Mouse (Mus musculus) lung, embryonic 15.5 days (tissue): ENCODE results near the gene Prmt9. TPM values are rescaled to one million over a fixed set of nuclear protein-coding genes. Genes with fewer than 3 reads are reported as not detected.

ENCODE experiments used
- ATAC-seq: fragments of 200-750 bp; cut with Nextera tagmentation; 2 replicates; pipeline ENCODE4 v1.8.0; 2017; ENCODE audit warnings: moderate number of reproducible peaks, borderline replicate concordance; ENCODE audit not compliant: low FRiP score, low TSS enrichment; ENCODE audit errors: extremely low read depth
- H3K27ac ChIP-seq: fragments of 300-500 bp; sonication (generic); 2 replicates; pipeline ENCODE4 v1.5.1; 2015; ENCODE audit warnings: moderate library complexity, mild to moderate bottlenecking, inconsistent platforms
- H3K27me3 ChIP-seq: fragments of 300-500 bp; sonication (generic); 2 replicates; pipeline ENCODE4 v1.6.1; 2015; ENCODE audit warnings: inconsistent platforms
- H3K36me3 ChIP-seq: fragments of 300-500 bp; sonication (generic); 2 replicates; pipeline ENCODE4 v1.6.1; 2015; ENCODE audit warnings: inconsistent platforms
- H3K4me1 ChIP-seq: fragments of 300-500 bp; sonication (generic); 2 replicates; pipeline ENCODE4 v1.6.1; 2015; ENCODE audit warnings: inconsistent platforms
- H3K4me2 ChIP-seq: fragments of 300-500 bp; sonication (generic); 2 replicates; pipeline ENCODE4 v1.6.1; 2015; ENCODE audit warnings: inconsistent platforms, mild to moderate bottlenecking, moderate library complexity
- H3K4me3 ChIP-seq: fragments of 300-500 bp; sonication (generic); 2 replicates; pipeline ENCODE4 v1.5.1; 2015; ENCODE audit warnings: mild to moderate bottlenecking, inconsistent platforms
- H3K9ac ChIP-seq: fragments of 300-500 bp; sonication (generic); 2 replicates; pipeline ENCODE4 v1.6.1; 2015; ENCODE audit warnings: inconsistent platforms
- H3K9me3 ChIP-seq: fragments of 300-500 bp; sonication (generic); 2 replicates; pipeline ENCODE4 v1.6.1; 2016; ENCODE audit warnings: inconsistent platforms
- WGBS: fragments of 180-500 bp; shearing (Covaris S2); methylation state at CpG from one replicate; pipeline ENCODE4 v1.1.7; 2015; 5-methylcytosine and 5-hydroxymethylcytosine counted together
- polyA plus RNA-seq: library from polyadenylated mRNA; unstranded; fragments of >200 nt; fragmentation: Nextera tagmentation; extraction: Ambion mirVana; gene quantifications from 2 replicates; pipeline ENCODE4 v1.2.1, GENCODE M21; 2015

Prmt9 gene
- polyA plus RNA-seq, 1 experiment from 2014 or later: 19.5 TPM

GRCm38 (mm10) chr8:77536821-77537220 is 12.4 kb upstream of the Prmt9 start:
- H3K9ac ChIP-seq: no peak overlapping the region
- no peaks in the 10 kb centered on the region for H3K36me3 ChIP-seq
- H3K27ac ChIP-seq: no peak overlapping the region
- WGBS: 70% methylated on average over 12 of the region's 12 CpGs
- H3K4me3 ChIP-seq: no peak overlapping the region
- no peak overlapping the region for H3K4me2 ChIP-seq
- H3K9me3 ChIP-seq: no peaks in the 10 kb centered on the region
- H3K4me1 ChIP-seq: no peaks in the 10 kb centered on the region
- H3K27me3 ChIP-seq: no peaks in the 10 kb centered on the region
- no peak for ATAC-seq

- no peaks in the 10 kb centered on the region for H3K4me1 ChIP-seq
- no peaks in the 10 kb centered on the region for H3K27me3 ChIP-seq
- no peak overlapping the region for H3K9ac ChIP-seq
- no peaks in the 10 kb centered on the region for H3K9me3 ChIP-seq
- no peak overlapping the region for H3K27ac ChIP-seq
- no peak overlapping the region for H3K4me3 ChIP-seq
- no peak overlapping the region for H3K4me2 ChIP-seq
- ATAC-seq: no peak
- 89% methylated on average over 1 of the region's 1 CpGs for WGBS
- no peaks in the 10 kb centered on the region for H3K36me3 ChIP-seq
These were observed 10.9 kb upstream of the Prmt9 start for GRCm38 (mm10) chr8:77538256-77538655.

GRCm38 (mm10) chr8:77543152-77543777 is 5.9 kb upstream of the Prmt9 start:
- H3K9me3 ChIP-seq: no peaks in the 10 kb centered on the region
- H3K4me3 ChIP-seq: no peak overlapping the region
- 72% methylated on average over 6 of the region's 6 CpGs for WGBS
- H3K4me2 ChIP-seq: no peak overlapping the region
- no peak for ATAC-seq
- no peaks in the 10 kb centered on the region for H3K27me3 ChIP-seq
- H3K36me3 ChIP-seq: no peaks in the 10 kb centered on the region
- H3K4me1 ChIP-seq: no peaks in the 10 kb centered on the region
- H3K9ac ChIP-seq: no peak overlapping the region
- no peak overlapping the region for H3K27ac ChIP-seq

GRCm38 (mm10) chr8:77544428-77544827 is 4.8 kb upstream of the Prmt9 start:
- H3K27me3 ChIP-seq: no peaks in the 10 kb centered on the region
- no peak overlapping the region for H3K4me3 ChIP-seq
- no peaks in the 10 kb centered on the region for H3K36me3 ChIP-seq
- no peak overlapping the region for H3K4me2 ChIP-seq
- H3K27ac ChIP-seq: no peak overlapping the region
- no peaks in the 10 kb centered on the region for H3K4me1 ChIP-seq
- H3K9ac ChIP-seq: no peak overlapping the region
- H3K9me3 ChIP-seq: no peaks in the 10 kb centered on the region
- WGBS: 46% methylated on average over 3 of the region's 3 CpGs
- ATAC-seq: no peak

- 81% methylated on average over 4 of the region's 4 CpGs for WGBS
- ATAC-seq: no peak
- H3K9ac ChIP-seq: no peak overlapping the region
- no peak overlapping the region for H3K27ac ChIP-seq
- no peak overlapping the region for H3K4me2 ChIP-seq
- H3K9me3 ChIP-seq: no peaks in the 10 kb centered on the region
- H3K36me3 ChIP-seq: no peaks in the 10 kb centered on the region
- H3K27me3 ChIP-seq: no peaks in the 10 kb centered on the region
- no peak overlapping the region for H3K4me3 ChIP-seq
- no peaks in the 10 kb centered on the region for H3K4me1 ChIP-seq
These were observed 3.6 kb upstream of the Prmt9 start for GRCm38 (mm10) chr8:77545616-77546015.

GRCm38 (mm10) chr8:77549881-77550580 is 834 bp downstream of the Prmt9 start:
- Histone ChIP-seq H3K36me3 (peaks cover 31% of the 10 kb centered on the region), H3K27ac (peak overlapping the region; percentile 83; the same call in 1 of the 2 replicates), H3K9me3 (no peaks in the 10 kb centered on the region), H3K4me1 (peaks cover 4% of the 10 kb centered on the region; the same call in 1 of the 2 replicates), H3K27me3 (no peaks in the 10 kb centered on the region), H3K9ac (peak overlapping the region; percentile 94), H3K4me2 (peak overlapping the region; percentile 60), H3K4me3 (peak overlapping the region; percentile 79)
- no peak for ATAC-seq
- 14% methylated on average over 7 of the region's 7 CpGs for WGBS

GRCm38 (mm10) chr8:77552491-77552890 is 3.3 kb downstream of the Prmt9 start:
- no peaks in the 10 kb centered on the region for H3K27me3 ChIP-seq
- peaks cover 52% of the 10 kb centered on the region for H3K36me3 ChIP-seq
- H3K9me3 ChIP-seq: no peaks in the 10 kb centered on the region
- 87% methylated on average over 3 of the region's 3 CpGs for WGBS
- no peak for ATAC-seq
- no peak overlapping the region for H3K4me3 ChIP-seq
- H3K27ac ChIP-seq: no peak overlapping the region
- peaks cover 4% of the 10 kb centered on the region; the same call in 1 of the 2 replicates for H3K4me1 ChIP-seq
- H3K4me2 ChIP-seq: no peak overlapping the region
- H3K9ac ChIP-seq: no peak overlapping the region

DNA sequence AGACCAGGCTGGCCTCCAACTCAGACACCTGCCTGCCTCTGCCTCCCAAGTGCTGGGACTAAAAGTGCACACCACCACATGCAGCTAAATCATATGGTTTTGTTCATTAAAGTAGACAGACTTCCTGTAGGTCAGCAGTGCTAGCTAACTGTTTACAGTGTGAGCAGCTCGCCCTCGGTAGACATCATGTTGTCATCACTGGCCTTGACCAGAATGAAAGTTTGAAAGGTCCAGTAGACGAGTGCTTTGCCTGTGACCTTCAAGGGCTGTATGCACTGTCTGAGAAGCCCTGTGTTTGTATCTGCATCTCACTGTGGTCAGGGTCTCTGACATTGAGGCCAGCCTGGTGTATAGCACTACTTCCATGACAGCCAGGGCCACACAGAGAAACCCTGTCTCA is 12.2 kb downstream of the Prmt9 start:
- Histone ChIP-seq H3K9me3 (no peaks in the 10 kb centered on the region), H3K4me2 (no peak overlapping the region), H3K4me1 (no peaks in the 10 kb centered on the region), H3K36me3 (peaks cover 65% of the 10 kb centered on the region), H3K27me3 (no peaks in the 10 kb centered on the region), H3K4me3 (no peak overlapping the region), H3K27ac (no peak overlapping the region), H3K9ac (no peak overlapping the region)
- 76% methylated on average over 3 of the region's 3 CpGs for WGBS
- ATAC-seq: no peak

GRCm38 (mm10) chr8:77574229-77574628 is 25.0 kb downstream of the Prmt9 start:
- H3K27me3 ChIP-seq: no peaks in the 10 kb centered on the region
- H3K36me3 ChIP-seq: peaks cover 10% of the 10 kb centered on the region
- no peak overlapping the region for H3K4me3 ChIP-seq
- H3K9me3 ChIP-seq: no peaks in the 10 kb centered on the region
- no peaks in the 10 kb centered on the region for H3K4me1 ChIP-seq
- no peak overlapping the region for H3K4me2 ChIP-seq
- no peak overlapping the region for H3K9ac ChIP-seq
- ATAC-seq: no peak
- H3K27ac ChIP-seq: no peak overlapping the region
- 78% methylated on average over 5 of the region's 5 CpGs for WGBS

GRCm38 (mm10) chr8:77577674-77578073 is 28.5 kb downstream of the Prmt9 start:
- no peak overlapping the region for H3K9ac ChIP-seq
- no peaks in the 10 kb centered on the region for H3K27me3 ChIP-seq
- H3K36me3 ChIP-seq: peaks cover 18% of the 10 kb centered on the region
- no peak for ATAC-seq
- H3K9me3 ChIP-seq: no peaks in the 10 kb centered on the region
- no peak overlapping the region for H3K4me2 ChIP-seq
- no peaks in the 10 kb centered on the region for H3K4me1 ChIP-seq
- H3K27ac ChIP-seq: no peak overlapping the region
- H3K4me3 ChIP-seq: no peak overlapping the region
- 91% methylated on average over 7 of the region's 7 CpGs for WGBS

GRCm38 (mm10) chr8:77584174-77584573 is 35.0 kb downstream of the Prmt9 start:
- Histone ChIP-seq H3K36me3 (peaks cover 18% of the 10 kb centered on the region), H3K4me3 (no peak overlapping the region), H3K4me1 (no peaks in the 10 kb centered on the region), H3K9me3 (no peaks in the 10 kb centered on the region), H3K27me3 (no peaks in the 10 kb centered on the region), H3K4me2 (no peak overlapping the region), H3K9ac (no peak overlapping the region), H3K27ac (no peak overlapping the region)
- WGBS: 81% methylated on average over 4 of the region's 4 CpGs
- no peak for ATAC-seq

GRCm38 (mm10) chr8:77609621-77610020 is 60.4 kb downstream of the Prmt9 start:
- H3K4me1 ChIP-seq: peaks cover 8% of the 10 kb centered on the region; the same call in 1 of the 2 replicates
- 10% methylated on average over 7 of the region's 7 CpGs for WGBS
- H3K36me3 ChIP-seq: peaks cover 7% of the 10 kb centered on the region; the same call in 1 of the 2 replicates
- H3K27me3 ChIP-seq: no peaks in the 10 kb centered on the region
- no peaks in the 10 kb centered on the region for H3K9me3 ChIP-seq
- ATAC-seq: no peak
- peak overlapping the region; percentile 58; the same call in 1 of the 2 replicates for H3K9ac ChIP-seq
- peak overlapping the region; percentile 83 for H3K4me3 ChIP-seq
- H3K4me2 ChIP-seq: peak overlapping the region; percentile 80
- H3K27ac ChIP-seq: no peak overlapping the region
